Mouse (Mus musculus) cortical plate, adult 2 months (tissue): Measurements from ENCODE around the gene Uap1.

ENCODE experiments used
- CTCF ChIP-seq: fragments of 200-500 bp; IDR thresholded peaks from 2 replicates; pipeline ENCODE4 v1.5.1; 2011; ENCODE audit warnings: mild to moderate bottlenecking, control low read depth, low read length; ENCODE audit not compliant: insufficient read depth; ENCODE audit errors: extremely low read depth
- POLR2A ChIP-seq: fragments of 200-500 bp; IDR thresholded peaks from 2 replicates; pipeline ENCODE4 v1.6.1; 2011; ENCODE audit warnings: mild to moderate bottlenecking, low read length, control low read depth; ENCODE audit not compliant: insufficient read depth; ENCODE audit errors: extremely low read depth

DNA sequence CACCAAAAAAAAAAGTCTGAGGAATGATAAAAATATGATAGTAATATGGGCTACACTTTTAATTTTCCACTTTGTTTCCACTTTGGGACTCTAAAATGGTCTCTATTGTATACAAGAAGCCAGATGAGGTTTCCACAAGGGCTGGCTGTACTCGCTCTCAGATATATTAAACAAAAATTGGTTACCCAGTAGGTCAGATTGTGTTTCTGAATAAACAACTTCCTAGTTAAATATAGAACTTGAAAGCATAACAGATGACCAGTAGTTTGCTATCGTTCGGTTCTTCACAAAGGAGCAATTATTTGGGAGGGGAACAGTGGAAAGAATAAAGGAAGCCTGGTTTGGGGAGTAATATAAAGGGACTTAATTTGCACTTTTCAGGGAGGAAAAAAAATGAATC lies 43.8 kb downstream of the Uap1 start:
- TF ChIP-seq POLR2A (no peak), CTCF (no peak)
